Mouse (Mus musculus) neural tube, embryonic 13.5 days (tissue): ENCODE data around the gene Flnc. TPM values are rescaled to one million over a fixed set of nuclear protein-coding genes. Genes with fewer than 3 reads are reported as not detected.

Source experiments
- ATAC-seq: fragments of 200-750 bp; cut with Nextera tagmentation; 2 replicates; pipeline ENCODE4 v1.8.0; 2017; ENCODE audit warnings: low read depth, mild to moderate bottlenecking, moderate TSS enrichment, moderate library complexity
- H3K27ac ChIP-seq: fragments of 300-500 bp; sonication (generic); replicated peaks from 2 replicates; pipeline ENCODE4 v1.5.1; 2015; ENCODE audit warnings: moderate library complexity, mild to moderate bottlenecking, inconsistent platforms
- H3K27me3 ChIP-seq: fragments of 300-500 bp; sonication (generic); 2 replicates; pipeline ENCODE4 v1.6.1; 2015; ENCODE audit warnings: mild to moderate bottlenecking, inconsistent platforms
- H3K36me3 ChIP-seq: fragments of 300-500 bp; sonication (generic); 2 replicates; pipeline ENCODE4 v1.6.1; 2015; ENCODE audit warnings: mild to moderate bottlenecking, inconsistent platforms
- H3K4me1 ChIP-seq: fragments of 300-500 bp; sonication (generic); replicated peaks from 2 replicates; pipeline ENCODE4 v1.6.1; 2015; ENCODE audit warnings: inconsistent platforms
- H3K4me2 ChIP-seq: fragments of 300-500 bp; sonication (generic); 2 replicates; pipeline ENCODE4 v1.6.1; 2015; ENCODE audit warnings: inconsistent platforms, mild to moderate bottlenecking, moderate library complexity
- H3K4me3 ChIP-seq: fragments of 300-500 bp; sonication (generic); 2 replicates; pipeline ENCODE4 v1.5.1; 2015; ENCODE audit warnings: mild to moderate bottlenecking, inconsistent platforms
- H3K9ac ChIP-seq: fragments of 300-500 bp; sonication (generic); 2 replicates; pipeline ENCODE4 v1.6.1; 2015; ENCODE audit warnings: moderate library complexity, mild to moderate bottlenecking, inconsistent platforms
- H3K9me3 ChIP-seq: fragments of 300-500 bp; sonication (generic); 2 replicates; pipeline ENCODE4 v1.6.1; 2016; ENCODE audit warnings: inconsistent platforms
- WGBS: fragments of 180-500 bp; shearing (Covaris S2); methylation state at CpG from one replicate; pipeline ENCODE4 v1.1.7; 2015; 5-methylcytosine and 5-hydroxymethylcytosine counted together
- microRNA-seq: library from miRNA; unstranded; fragments of <30 nt; microRNA quantifications from one replicate; pipeline ENCODE4, GENCODE M21; 2016
- polyA plus RNA-seq: library from polyadenylated mRNA; unstranded; fragments of >200 nt; fragmentation: Nextera tagmentation; extraction: Ambion mirVana; gene quantifications from 2 replicates; pipeline ENCODE4 v1.2.1, GENCODE M21; 2015

Gene Flnc
- polyA plus RNA-seq, 1 experiment from 2014 or later: 7.0 TPM

DNA sequence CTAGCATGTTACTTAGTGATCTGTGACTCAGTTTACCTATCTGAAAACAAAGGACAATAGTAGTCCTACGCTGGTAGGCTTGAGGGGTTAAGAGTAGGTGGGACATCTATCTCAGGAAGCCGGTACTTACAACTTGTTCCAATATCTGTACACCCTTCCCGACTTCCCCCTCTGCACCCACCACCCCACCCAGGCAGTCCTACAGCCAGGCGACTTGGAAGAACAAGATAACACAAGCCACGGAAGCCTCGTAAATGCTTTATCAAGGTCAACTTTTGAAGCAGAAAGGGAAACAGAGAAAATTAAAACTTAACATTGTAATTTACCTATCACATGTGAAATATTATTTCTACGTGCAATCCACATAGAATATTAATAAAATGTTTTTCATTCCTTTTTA, 67.1 kb downstream of the Flnc start:
- Histone ChIP-seq H3K9me3 (no peaks in the 10 kb centered on the region), H3K9ac (no peak overlapping the region), H3K27ac (no peak overlapping the region), H3K27me3 (peaks cover 40% of the 10 kb centered on the region), H3K4me1 (0 out of 2 replicates have a peak, but pooled peaks cover 3% of the 10 kb centered on the region), H3K4me2 (no peak overlapping the region), H3K36me3 (no peaks in the 10 kb centered on the region), H3K4me3 (no peak overlapping the region)
- 90% methylated on average over 7 of the region's 7 CpGs for WGBS
- no peak for ATAC-seq

- Histone ChIP-seq H3K27ac (no peak overlapping the region), H3K9me3 (no peaks in the 10 kb centered on the region)
- WGBS: 90% methylated on average over 6 of the region's 6 CpGs
Measured at GRCm38 (mm10) chr6:29500810-29501209, 67.8 kb downstream of the Flnc start.

GRCm38 (mm10) chr6:29501599-29501998, 68.5 kb downstream of the Flnc start:
- Histone ChIP-seq H3K36me3 (no peaks in the 10 kb centered on the region), H3K27me3 (peaks cover 39% of the 10 kb centered on the region), H3K9ac (no peak overlapping the region), H3K4me3 (no peak overlapping the region), H3K4me1 (peaks cover 7% of the 10 kb centered on the region; the same call in 1 of the 2 replicates), H3K27ac (no peak overlapping the region), H3K4me2 (no peak overlapping the region), H3K9me3 (no peaks in the 10 kb centered on the region)
- ATAC-seq: no peak
- WGBS: 90% methylated on average over 1 of the region's 1 CpGs

More at GRCm38 (mm10) chr6:29500810-29501209, 67.8 kb downstream of the Flnc start:
- H3K4me3 ChIP-seq: no peak overlapping the region
- ATAC-seq: no peak
- H3K36me3 ChIP-seq: no peaks in the 10 kb centered on the region
- H3K4me1 ChIP-seq: 0 out of 2 replicates have a peak, but pooled peaks cover 3% of the 10 kb centered on the region
- H3K4me2 ChIP-seq: no peak overlapping the region
- no peak overlapping the region for H3K9ac ChIP-seq
- H3K27me3 ChIP-seq: peaks cover 39% of the 10 kb centered on the region

DNA sequence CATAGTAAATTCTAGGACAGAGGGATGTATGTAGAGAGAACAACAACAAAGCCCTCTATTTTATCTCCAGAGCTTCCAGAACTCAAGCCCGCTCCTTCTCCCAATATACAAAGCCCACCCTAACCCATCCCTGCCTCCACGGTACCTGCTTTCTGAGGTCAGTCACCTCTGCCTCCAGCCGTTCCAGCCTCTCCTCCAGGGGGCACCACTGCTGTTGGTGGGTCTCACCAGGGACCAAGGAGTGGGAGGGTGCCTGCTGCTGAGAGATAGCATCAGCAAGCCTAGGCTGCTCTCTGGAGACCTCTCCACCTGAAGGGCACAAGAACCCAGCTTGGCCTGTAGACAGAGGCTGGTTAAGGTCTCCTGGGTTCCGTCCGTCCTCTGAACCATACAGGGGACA, 72.4 kb downstream of the Flnc start:
- H3K4me3 ChIP-seq: no peak overlapping the region
- H3K27me3 ChIP-seq: peaks cover 53% of the 10 kb centered on the region
- 89% methylated on average over 5 of the region's 5 CpGs for WGBS

GRCm38 (mm10) chr6:29506834-29507233, 73.8 kb downstream of the Flnc start:
- Histone ChIP-seq H3K36me3 (no peaks in the 10 kb centered on the region), H3K4me2 (peak overlapping the region; percentile 64), H3K9me3 (no peaks in the 10 kb centered on the region), H3K9ac (peak overlapping the region; percentile 67), H3K27me3 (peaks cover 53% of the 10 kb centered on the region), H3K4me1 (peaks cover 22% of the 10 kb centered on the region), H3K27ac (no peak overlapping the region), H3K4me3 (peak overlapping the region; percentile 52)
- peak; percentile 8; the same call in 1 of the 2 replicates for ATAC-seq
- 24% methylated on average over 8 of the region's 8 CpGs for WGBS

More for the DNA sequence above, 72.4 kb downstream of the Flnc start:
- H3K36me3 ChIP-seq: no peaks in the 10 kb centered on the region
- no peak overlapping the region for H3K27ac ChIP-seq
- no peak overlapping the region for H3K9ac ChIP-seq
- H3K4me1 ChIP-seq: peaks cover 22% of the 10 kb centered on the region
- no peaks in the 10 kb centered on the region for H3K9me3 ChIP-seq
- no peak for ATAC-seq
- H3K4me2 ChIP-seq: no peak overlapping the region

- 2% methylated on average over 36 of the region's 47 CpGs for WGBS
- no peaks in the 10 kb centered on the region for H3K9me3 ChIP-seq
Measured at GRCm38 (mm10) chr6:29507447-29508309, 74.6 kb downstream of the Flnc start, which contains the start of gene Kcp. Gene Kcp (minus strand): TSS chr6:29507952.

GRCm38 (mm10) chr6:29509086-29509485, 76.0 kb downstream of the Flnc start:
- peaks cover 56% of the 10 kb centered on the region for H3K27me3 ChIP-seq
- H3K9ac ChIP-seq: no peak overlapping the region
- no peak overlapping the region for H3K27ac ChIP-seq
- H3K36me3 ChIP-seq: no peaks in the 10 kb centered on the region
- H3K4me2 ChIP-seq: no peak overlapping the region
- peaks cover 31% of the 10 kb centered on the region for H3K4me1 ChIP-seq
- H3K4me3 ChIP-seq: no peak overlapping the region
- H3K9me3 ChIP-seq: no peaks in the 10 kb centered on the region
- no peak for ATAC-seq
- WGBS: 26% methylated on average over 2 of the region's 2 CpGs

More at GRCm38 (mm10) chr6:29507447-29508309, 74.6 kb downstream of the Flnc start, which contains the start of gene Kcp:
- no peaks in the 10 kb centered on the region for H3K36me3 ChIP-seq
- no peak within 1 kb of the TSS for H3K27ac ChIP-seq
- ATAC-seq: peak; percentile 68
- peak within 1 kb of the TSS; percentile 52 for H3K4me3 ChIP-seq
- peak within 1 kb of the TSS; percentile 67 for H3K9ac ChIP-seq
- peak within 1 kb of the TSS; percentile 64 for H3K4me2 ChIP-seq
- peaks cover 22% of the 10 kb centered on the region for H3K4me1 ChIP-seq
- peaks cover 57% of the 10 kb centered on the region for H3K27me3 ChIP-seq

Small RNAs within 50 kb of the gene (microRNA-seq; reads per million reads assigned to microRNA genes)
- gene Gm26220 (not detected), gene Gm44354 (not detected)

Other genes with a start within 250 kb of the Flnc start
- 84.7 and 91.1 TPM in 2 replicates for gene Impdh1, start 216.9 kb upstream of the Flnc start, polyA plus RNA-seq
- gene Hilpda, start 160.8 kb upstream of the Flnc start, polyA plus RNA-seq: 34.6 and 36.6 TPM in 2 replicates
- gene Fam71f2, start 153.7 kb upstream of the Flnc start, polyA plus RNA-seq: 0.43 and 0.63 TPM in 2 replicates
- not detected in 2 replicates for gene Fam71f1, start 114.1 kb upstream of the Flnc start, polyA plus RNA-seq
- 180 and 200 TPM in 2 replicates for gene Calu, start 85.2 kb upstream of the Flnc start, polyA plus RNA-seq
- 0.25 and 0.34 TPM in 2 replicates for gene Opn1sw, start 44.8 kb upstream of the Flnc start, polyA plus RNA-seq
- gene Ccdc136, start 36.9 kb upstream of the Flnc start, polyA plus RNA-seq: 45.0 and 45.5 TPM in 2 replicates
- gene Atp6v1f, start 34.5 kb downstream of the Flnc start, polyA plus RNA-seq: 271 and 332 TPM in 2 replicates
- 0.79 TPM in 1 of 2 replicates, not detected in the other for gene Atp6v1fnb, start 38.2 kb downstream of the Flnc start, polyA plus RNA-seq
- gene Kcp, start 74.7 kb downstream of the Flnc start, polyA plus RNA-seq: 20.1 and 24.6 TPM in 2 replicates
- gene Irf5, start 93.4 kb downstream of the Flnc start, polyA plus RNA-seq: 3.0 and 3.3 TPM in 2 replicates
- gene Tnpo3, start 176.6 kb downstream of the Flnc start, polyA plus RNA-seq: 82.2 and 87.4 TPM in 2 replicates